Mouse (Mus musculus): Measurements from ENCODE around the gene Amy2a4.
"Not testable (repeated sequence)": the region's sequence is repeated elsewhere in the genome, so short reads cannot be mapped to it uniquely, and the experiment has no call there.

Amy2a4 gene

DNA sequence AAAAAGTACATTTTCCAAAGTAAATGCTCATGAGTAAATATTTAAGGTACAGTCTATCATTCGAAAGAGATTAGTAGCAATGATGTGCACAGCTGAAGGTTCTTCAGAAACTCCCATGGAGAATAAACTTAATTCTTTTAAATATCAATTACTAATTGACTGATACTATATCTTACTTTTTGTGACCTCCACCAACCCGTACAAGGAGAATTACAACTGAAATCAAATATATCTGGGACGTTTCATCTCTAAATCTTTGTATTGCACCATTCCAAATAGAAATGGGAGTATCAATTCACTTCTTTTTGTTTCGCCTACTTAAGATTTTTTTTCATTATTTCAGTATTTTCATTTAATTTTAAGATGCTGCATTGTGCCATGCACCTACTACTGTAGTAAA is at the start of gene Amy2a4:
TSS of gene Amy2a4 (minus strand) at position 101 of the 400 bp plus-strand sequence.
- DNase-seq: not testable (repeated sequence)

DNA sequence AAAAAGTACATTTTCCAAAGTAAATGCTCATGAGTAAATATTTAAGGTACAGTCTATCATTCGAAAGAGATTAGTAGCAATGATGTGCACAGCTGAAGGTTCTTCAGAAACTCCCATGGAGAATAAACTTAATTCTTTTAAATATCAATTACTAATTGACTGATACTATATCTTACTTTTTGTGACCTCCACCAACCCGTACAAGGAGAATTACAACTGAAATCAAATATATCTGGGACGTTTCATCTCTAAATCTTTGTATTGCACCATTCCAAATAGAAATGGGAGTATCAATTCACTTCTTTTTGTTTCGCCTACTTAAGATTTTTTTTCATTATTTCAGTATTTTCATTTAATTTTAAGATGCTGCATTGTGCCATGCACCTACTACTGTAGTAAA is 32.7 kb upstream of the Amy2a4 start, which contains the start of gene Amy2a3:
TSS of gene Amy2a3 (minus strand) at position 101 of the 400 bp plus-strand sequence.
- not testable (repeated sequence) for DNase-seq

DNA sequence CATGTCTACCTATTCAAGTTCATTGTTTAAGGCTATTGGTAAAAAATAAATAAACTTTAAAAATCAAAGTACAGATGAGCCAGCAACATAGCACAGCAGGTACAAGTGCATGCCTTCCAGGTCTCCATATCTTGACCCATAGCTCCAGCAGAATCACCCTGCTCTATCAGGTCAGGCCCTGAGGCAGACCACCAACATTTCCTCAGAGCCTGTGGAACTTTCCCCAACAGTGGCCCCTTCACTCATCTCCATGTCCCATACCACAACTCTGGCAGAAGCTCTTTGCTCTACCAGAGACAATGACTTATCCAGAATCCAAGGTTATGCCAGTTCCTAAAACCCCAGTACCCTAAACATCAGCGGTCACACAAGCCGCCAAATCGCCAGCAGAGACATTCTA is 21.7 kb upstream of the Amy2a4 start:
- not testable (repeated sequence) for DNase-seq

DNA sequence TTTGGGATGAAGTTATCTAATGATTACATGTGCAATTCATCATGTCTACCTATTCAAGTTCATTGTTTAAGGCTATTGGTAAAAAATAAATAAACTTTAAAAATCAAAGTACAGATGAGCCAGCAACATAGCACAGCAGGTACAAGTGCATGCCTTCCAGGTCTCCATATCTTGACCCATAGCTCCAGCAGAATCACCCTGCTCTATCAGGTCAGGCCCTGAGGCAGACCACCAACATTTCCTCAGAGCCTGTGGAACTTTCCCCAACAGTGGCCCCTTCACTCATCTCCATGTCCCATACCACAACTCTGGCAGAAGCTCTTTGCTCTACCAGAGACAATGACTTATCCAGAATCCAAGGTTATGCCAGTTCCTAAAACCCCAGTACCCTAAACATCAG is 11.0 kb downstream of the Amy2a4 start:
- DNase-seq: not testable (repeated sequence)

DNA sequence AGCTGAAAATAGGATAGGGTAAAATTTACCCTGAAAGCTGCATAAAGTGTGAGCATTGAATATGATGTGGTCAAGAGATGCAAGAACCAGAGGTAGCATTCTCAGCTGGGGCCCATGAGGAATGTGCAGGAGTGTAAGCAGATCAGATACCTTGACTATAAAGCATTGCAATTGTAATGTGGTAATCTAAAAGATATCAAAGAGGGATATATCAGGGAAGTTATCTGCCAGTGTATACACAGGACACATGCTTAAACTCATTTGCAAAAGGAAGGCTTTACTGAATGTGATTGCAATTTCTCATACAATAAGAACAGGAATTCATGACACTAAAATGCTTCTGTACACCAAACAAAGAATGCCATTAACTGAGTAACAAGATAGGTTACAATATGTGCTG is 11.7 kb downstream of the Amy2a4 start:
- not testable (repeated sequence) for DNase-seq

DNA sequence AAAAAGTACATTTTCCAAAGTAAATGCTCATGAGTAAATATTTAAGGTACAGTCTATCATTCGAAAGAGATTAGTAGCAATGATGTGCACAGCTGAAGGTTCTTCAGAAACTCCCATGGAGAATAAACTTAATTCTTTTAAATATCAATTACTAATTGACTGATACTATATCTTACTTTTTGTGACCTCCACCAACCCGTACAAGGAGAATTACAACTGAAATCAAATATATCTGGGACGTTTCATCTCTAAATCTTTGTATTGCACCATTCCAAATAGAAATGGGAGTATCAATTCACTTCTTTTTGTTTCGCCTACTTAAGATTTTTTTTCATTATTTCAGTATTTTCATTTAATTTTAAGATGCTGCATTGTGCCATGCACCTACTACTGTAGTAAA is 32.5 kb downstream of the Amy2a4 start, which contains the start of gene Amy2a5:
TSS of gene Amy2a5 (minus strand) at position 101 of the 400 bp plus-strand sequence.
- DNase-seq: not testable (repeated sequence)
